Mouse (Mus musculus): Measurements from ENCODE around the gene Rgl3. TPM values are rescaled to one million over a fixed set of nuclear protein-coding genes. Genes with fewer than 3 reads are reported as not detected.

Gene Rgl3
- total RNA-seq, 4 experiments from 2014 or later: 2.2 to 4.2 (median 2.6) TPM

GRCm38 (mm10) chr9:21983911-21984310 lies 5.3 kb downstream of the Rgl3 start:
- no peak for DNase-seq (ENCODE audit: low spot score in 2 of 2)

GRCm38 (mm10) chr9:21978398-21979128 lies 10.7 kb downstream of the Rgl3 start:
- DNase-seq (ENCODE audit: low spot score in 2 of 2): no peak

- DNase-seq (ENCODE audit: low spot score in 2 of 2): no peak
Observed at GRCm38 (mm10) chr9:21977972-21978371, 11.3 kb downstream of the Rgl3 start.

- DNase-seq (ENCODE audit: low spot score in 2 of 2): no peak
Observed at GRCm38 (mm10) chr9:21977331-21977730, 11.9 kb downstream of the Rgl3 start.

GRCm38 (mm10) chr9:21976626-21977175 lies 12.5 kb downstream of the Rgl3 start:
- no peak for DNase-seq (ENCODE audit: low spot score in 2 of 2)

DNA sequence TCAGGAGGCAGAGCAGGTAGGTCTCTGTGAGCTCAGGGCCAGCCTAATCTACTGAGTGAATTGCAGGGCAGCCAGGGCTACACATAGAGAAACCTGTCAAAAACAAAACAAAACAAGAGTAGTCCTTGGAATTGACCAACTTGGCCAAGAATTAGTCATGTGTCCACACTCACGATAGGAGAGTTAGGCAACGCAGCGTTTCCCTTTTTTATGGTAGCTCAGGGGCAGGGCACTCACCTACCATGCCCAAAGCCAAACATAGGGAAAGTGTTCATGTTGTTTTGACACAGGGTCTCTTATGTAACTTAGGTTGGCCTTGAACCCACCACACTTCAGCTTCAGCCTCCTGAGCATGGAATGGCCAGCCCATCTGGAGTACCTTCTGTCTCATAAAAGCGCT lies 19.9 kb downstream of the Rgl3 start:
- DNase-seq (ENCODE audit: low spot score in 2 of 2): no peak

DNA sequence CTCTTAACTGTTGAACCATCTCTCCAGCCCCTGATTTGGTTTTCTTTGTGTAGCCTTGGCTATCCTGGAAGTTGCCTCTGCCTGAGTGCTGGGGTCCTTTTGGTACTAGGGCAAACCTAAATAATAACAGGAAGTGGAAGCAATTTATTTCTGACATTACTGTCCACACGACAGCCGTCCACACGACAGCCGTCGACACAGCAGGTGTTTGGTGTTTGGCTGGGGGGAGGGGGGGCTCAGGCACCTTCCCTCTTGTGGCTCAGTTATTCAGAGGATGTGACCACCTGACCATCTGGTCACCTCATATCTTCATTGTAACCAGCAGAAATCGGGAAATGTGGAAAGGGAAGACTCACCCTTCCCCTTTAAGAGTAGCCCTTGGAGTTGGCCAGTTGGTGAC lies 20.4 kb downstream of the Rgl3 start:
- DNase-seq (ENCODE audit: low spot score in 2 of 2): no peak

DNA sequence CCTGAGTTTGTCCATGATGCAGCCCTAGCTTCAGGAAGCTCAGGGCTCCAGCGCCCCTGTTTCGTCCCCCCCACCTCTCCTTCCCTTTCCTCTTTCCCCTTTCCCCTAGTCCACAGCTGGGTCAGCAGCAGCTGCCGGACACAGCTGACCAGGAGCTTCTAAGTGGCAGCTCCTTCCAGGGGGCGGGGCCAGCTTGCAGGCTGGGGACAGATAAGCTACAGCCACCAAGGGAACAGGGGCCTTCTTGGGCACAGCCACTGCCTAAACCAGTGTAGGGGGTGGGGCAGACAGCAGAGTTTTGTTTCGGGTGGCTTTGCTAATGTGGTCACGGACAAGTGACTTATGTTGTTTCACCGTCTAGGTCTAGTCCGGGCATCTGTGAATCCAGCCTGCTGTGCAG lies 25.8 kb downstream of the Rgl3 start, which contains the start of gene Epor:
Gene Epor (minus strand): TSS at position 90 of the 400 bp plus-strand sequence.
- DNase-seq (ENCODE audit: low spot score in 2 of 2): no peak

DNA sequence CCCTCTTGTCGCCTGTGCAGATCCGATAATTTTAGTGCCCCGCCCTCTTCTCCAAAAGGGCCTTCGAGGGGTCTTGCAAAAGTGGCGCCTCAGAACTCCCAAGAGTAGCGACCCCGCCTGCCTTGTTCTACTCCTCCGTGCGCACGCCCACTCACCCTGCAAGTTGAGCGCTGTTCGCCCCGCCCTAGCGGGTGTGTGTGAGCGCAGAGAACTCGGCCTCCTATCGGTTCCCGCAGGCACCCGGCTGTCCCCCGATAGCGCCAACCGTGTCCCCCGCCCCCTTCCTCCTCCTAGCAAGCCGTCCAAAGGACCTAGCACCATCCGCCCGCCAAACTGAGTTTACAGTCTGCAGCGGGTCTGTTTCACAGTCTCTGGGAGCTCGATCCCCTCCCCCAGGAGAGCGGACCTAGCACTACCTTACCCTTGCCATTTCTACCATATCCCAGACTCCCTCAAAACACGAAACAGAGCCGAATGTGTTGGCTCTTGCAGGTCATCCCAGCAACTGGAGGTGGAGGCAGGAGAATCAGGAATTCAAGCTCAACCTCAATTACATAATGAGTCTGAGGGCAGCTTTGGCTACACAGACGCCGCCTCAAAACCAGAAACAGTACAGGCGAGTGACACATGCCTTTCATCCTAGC lies 26.7 kb downstream of the Rgl3 start:
- DNase-seq (ENCODE audit: low spot score in 2 of 2): peak; percentile 68 to 72

GRCm38 (mm10) chr9:21962010-21962409 lies 27.2 kb downstream of the Rgl3 start:
- no peak for DNase-seq (ENCODE audit: low spot score in 2 of 2)

DNA sequence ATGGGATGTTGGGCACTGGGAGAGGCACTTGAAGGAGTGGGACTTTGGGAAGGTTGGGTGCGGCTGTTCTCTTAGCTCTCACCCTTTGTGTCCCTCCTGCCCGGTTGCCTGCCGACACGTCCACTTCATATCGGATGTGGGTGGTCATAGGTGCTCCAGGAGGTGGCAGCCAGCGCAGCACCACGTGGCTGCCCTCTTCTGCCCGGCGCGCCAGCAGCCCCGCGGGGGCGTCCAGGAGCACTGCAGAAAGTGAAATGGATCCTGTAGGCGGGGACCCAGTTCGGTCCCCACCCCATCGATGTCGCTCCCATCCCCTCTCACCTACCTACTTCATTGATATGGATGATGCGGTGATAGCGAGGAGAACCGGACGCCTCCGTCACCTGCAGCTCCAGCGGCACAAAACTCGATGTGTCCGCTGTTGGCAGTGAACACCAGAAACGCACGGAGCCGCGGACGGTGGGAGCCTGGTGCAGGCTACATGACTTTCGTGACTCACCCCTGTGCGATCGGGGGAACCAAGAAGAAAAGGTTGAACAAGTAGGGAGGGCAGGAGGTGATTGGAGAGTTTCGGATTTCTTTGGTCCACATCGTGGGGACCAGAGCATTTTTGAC lies 27.8 kb downstream of the Rgl3 start:
- no peak for DNase-seq (ENCODE audit: low spot score in 2 of 2)

- DNase-seq (ENCODE audit: low spot score in 2 of 2): no peak
Observed at GRCm38 (mm10) chr9:21960558-21961208, 28.6 kb downstream of the Rgl3 start.

GRCm38 (mm10) chr9:21960135-21960534 lies 29.1 kb downstream of the Rgl3 start:
- no peak for DNase-seq (ENCODE audit: low spot score in 2 of 2)

DNA sequence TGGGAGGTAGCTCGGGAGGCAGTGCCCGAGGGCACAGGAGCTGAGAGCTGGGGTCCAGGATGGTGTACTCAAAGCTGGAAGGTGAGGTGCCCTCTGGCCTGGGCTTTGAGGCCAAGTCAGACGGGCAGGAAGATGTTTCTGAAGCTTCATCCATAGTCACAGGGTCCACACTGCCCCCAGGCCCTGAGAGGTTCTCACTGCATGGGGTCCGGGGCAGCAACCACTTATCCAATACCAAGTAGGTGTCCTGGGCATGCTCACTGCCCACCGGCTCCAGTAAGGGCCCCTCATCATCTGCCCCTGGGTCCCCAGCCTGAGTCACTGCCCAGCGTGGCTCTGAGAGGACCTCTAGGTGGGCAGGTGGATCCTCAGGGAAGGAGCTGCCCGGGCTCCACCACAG lies 30.0 kb downstream of the Rgl3 start:
- no peak for DNase-seq (ENCODE audit: low spot score in 2 of 2)

DNA sequence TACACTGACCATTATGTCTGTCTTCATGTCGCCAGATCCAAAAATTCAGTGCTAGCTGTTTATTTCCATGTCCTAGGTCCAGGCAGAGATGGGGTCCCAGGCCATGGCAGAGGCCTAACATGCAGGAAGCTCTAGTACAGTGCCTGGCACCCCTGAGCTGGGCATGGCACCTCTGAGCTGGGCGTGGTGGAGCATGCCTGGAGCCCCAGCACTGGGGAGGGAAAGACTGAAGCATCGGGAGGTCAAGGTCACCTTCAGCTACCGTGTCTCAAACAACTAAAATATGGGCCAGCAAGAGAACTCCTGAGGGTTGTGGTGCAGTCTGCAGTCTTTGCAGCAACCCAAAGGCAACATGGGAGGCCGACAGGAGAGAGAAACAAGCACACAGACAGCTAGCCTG lies 30.9 kb downstream of the Rgl3 start:
- DNase-seq (ENCODE audit: low spot score in 2 of 2): no peak

DNA sequence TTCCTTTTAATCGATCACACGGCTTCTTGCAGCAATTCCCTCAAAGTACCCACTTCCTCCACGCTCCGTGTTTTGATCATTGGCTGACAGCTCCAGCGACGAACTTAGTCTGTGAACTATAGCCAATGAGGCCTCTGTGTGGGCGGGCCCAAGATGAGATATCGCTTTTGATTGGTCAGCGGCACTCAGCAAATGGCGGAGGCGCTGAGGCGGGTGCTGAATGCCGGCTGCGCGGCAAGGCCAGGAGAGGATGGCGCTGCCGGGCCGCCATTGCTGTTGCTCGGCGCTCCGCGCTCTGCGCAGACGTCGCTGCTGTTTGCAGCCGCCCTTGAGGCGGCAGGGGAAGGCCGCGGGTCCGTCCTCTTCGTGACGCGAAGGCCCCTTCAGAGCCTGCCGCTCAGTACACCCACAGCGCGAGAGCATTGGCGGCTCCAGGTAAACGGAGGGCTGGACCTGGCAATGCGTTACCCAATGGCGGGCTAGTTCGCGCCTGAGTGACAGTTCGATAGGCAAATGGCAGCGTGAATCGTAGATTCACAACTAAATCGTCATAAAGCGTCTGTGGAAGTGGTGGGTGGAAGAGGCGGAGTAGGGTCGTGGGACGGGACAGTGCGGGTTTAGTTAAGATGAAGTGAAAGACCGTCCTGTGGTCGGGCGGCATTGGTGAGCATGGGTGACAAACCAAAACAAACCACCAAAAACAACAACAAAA lies 33.5 kb downstream of the Rgl3 start, which contains the start of gene Swsap1:
Gene Swsap1 (plus strand): TSS at position 186 of the 712 bp plus-strand sequence.
- DNase-seq (ENCODE audit: low spot score in 2 of 2): peak; percentile 99 to 100

- DNase-seq (ENCODE audit: low spot score in 2 of 2): no peak
Observed at GRCm38 (mm10) chr9:21955225-21955569, 34.0 kb downstream of the Rgl3 start.

- no peak for DNase-seq (ENCODE audit: low spot score in 2 of 2)
Observed at GRCm38 (mm10) chr9:21954635-21955034, 34.6 kb downstream of the Rgl3 start.

DNA sequence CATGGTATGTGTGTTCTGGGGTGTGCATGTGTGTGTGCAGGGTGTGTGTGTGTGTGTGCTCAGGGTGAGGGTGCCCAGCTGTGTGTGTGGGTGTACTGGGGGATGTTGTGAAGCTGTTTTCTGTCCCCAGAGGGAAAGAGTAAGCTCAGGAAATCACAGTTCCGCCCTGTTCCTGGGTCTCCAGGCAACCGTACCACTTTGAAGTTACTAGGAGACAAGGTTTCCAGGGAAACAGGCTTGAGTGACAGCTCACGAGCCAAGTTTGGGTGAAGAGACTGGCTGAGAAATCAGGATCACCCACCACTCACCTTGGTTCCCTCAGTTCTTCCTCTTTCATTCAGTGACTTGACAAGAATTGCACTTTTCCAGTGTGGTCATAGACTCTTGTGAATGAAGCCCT lies 35.6 kb downstream of the Rgl3 start:
- peak; percentile 59 to 76 for DNase-seq (ENCODE audit: low spot score in 2 of 2)

- peak; percentile 7 to 8 for DNase-seq (ENCODE audit: low spot score in 2 of 2)
Observed at GRCm38 (mm10) chr9:21951977-21952376, 37.3 kb downstream of the Rgl3 start.

- peak; percentile 2 to 12 for DNase-seq (ENCODE audit: low spot score in 2 of 2)
Observed at GRCm38 (mm10) chr9:21950322-21950721, 38.9 kb downstream of the Rgl3 start.
